Mouse (Mus musculus) embryo, embryonic 11.5 days (tissue): ENCODE measurements around the gene Wdr46.

Experiments
- DNase-seq: peaks from one replicate; pipeline ENCODE4 v3.0.0-alpha.2; 2012; ENCODE audit warnings: low read depth, low spot score

Gene Wdr46

GRCm38 (mm10) chr17:33928251-33928947, 12.1 kb upstream of the Wdr46 start:
- no peak for DNase-seq

- DNase-seq, result peak; percentile 87
Observed at GRCm38 (mm10) chr17:33929371-33930279, 10.8 kb upstream of the Wdr46 start, which contains the start of gene Rgl2. Gene Rgl2, plus strand, starts transcription at chr17:33929543.

GRCm38 (mm10) chr17:33930280-33931158, 9.9 kb upstream of the Wdr46 start:
- no peak for DNase-seq

GRCm38 (mm10) chr17:33931159-33931866, 9.1 kb upstream of the Wdr46 start:
- DNase-seq, result no peak

- DNase-seq, result no peak
Observed at GRCm38 (mm10) chr17:33931947-33932346, 8.5 kb upstream of the Wdr46 start.

- no peak for DNase-seq
Observed at GRCm38 (mm10) chr17:33932448-33932847, 8.0 kb upstream of the Wdr46 start.

GRCm38 (mm10) chr17:33932970-33933369, 7.5 kb upstream of the Wdr46 start:
- DNase-seq, result no peak

- no peak for DNase-seq
Observed at GRCm38 (mm10) chr17:33935422-33936055, 4.9 kb upstream of the Wdr46 start.

GRCm38 (mm10) chr17:33936993-33937392, 3.5 kb upstream of the Wdr46 start:
- no peak for DNase-seq

- DNase-seq, result no peak
Observed at GRCm38 (mm10) chr17:33938783-33939182, 1.7 kb upstream of the Wdr46 start.

- no peak for DNase-seq
Observed at GRCm38 (mm10) chr17:33940981-33941380, 521 bp downstream of the Wdr46 start.

- DNase-seq, result no peak
Observed at GRCm38 (mm10) chr17:33941381-33941780, 921 bp downstream of the Wdr46 start.

- DNase-seq, result no peak
Observed at GRCm38 (mm10) chr17:33943454-33943853, 3.0 kb downstream of the Wdr46 start.

GRCm38 (mm10) chr17:33947430-33948089, 7.1 kb downstream of the Wdr46 start:
- no peak for DNase-seq

- no peak for DNase-seq
Observed at GRCm38 (mm10) chr17:33948090-33948904, 7.8 kb downstream of the Wdr46 start.

GRCm38 (mm10) chr17:33948905-33949537, 8.6 kb downstream of the Wdr46 start:
- no peak for DNase-seq

GRCm38 (mm10) chr17:33950131-33950625, 9.7 kb downstream of the Wdr46 start:
- DNase-seq, result no peak
